Mouse (Mus musculus): ENCODE results near the gene Dpp6.

Gene Dpp6

GRCm38 (mm10) chr5:26969941-26970590, 153.1 kb downstream of the Dpp6 start:
- no peak for DNase-seq (ENCODE audit: low read depth)

GRCm38 (mm10) chr5:26973166-26973565, 156.2 kb downstream of the Dpp6 start:
- DNase-seq (ENCODE audit: low read depth), result no peak

- DNase-seq (ENCODE audit: low read depth), result no peak
Measured at GRCm38 (mm10) chr5:26979348-26979747, 162.3 kb downstream of the Dpp6 start.

- DNase-seq (ENCODE audit: low read depth), result no peak
Measured at GRCm38 (mm10) chr5:26979755-26980154, 162.8 kb downstream of the Dpp6 start.

GRCm38 (mm10) chr5:26985114-26985513, 168.1 kb downstream of the Dpp6 start:
- DNase-seq (ENCODE audit: low read depth), result no peak

GRCm38 (mm10) chr5:26991587-26991986, 174.6 kb downstream of the Dpp6 start:
- DNase-seq (ENCODE audit: low read depth), result no peak

GRCm38 (mm10) chr5:27003537-27003936, 186.5 kb downstream of the Dpp6 start:
- DNase-seq (ENCODE audit: low read depth), result no peak

- no peak for DNase-seq (ENCODE audit: low read depth)
Measured at GRCm38 (mm10) chr5:27009157-27009556, 192.2 kb downstream of the Dpp6 start.

- DNase-seq (ENCODE audit: low read depth), result no peak
Measured at GRCm38 (mm10) chr5:27010582-27010981, 193.6 kb downstream of the Dpp6 start.

- DNase-seq (ENCODE audit: low read depth), result no peak
Measured at GRCm38 (mm10) chr5:27018314-27018956, 201.4 kb downstream of the Dpp6 start.

GRCm38 (mm10) chr5:27028611-27029010, 211.6 kb downstream of the Dpp6 start:
- DNase-seq (ENCODE audit: low read depth), result no peak

- DNase-seq (ENCODE audit: low read depth), result no peak
Measured at GRCm38 (mm10) chr5:27029784-27030183, 212.8 kb downstream of the Dpp6 start.

- DNase-seq (ENCODE audit: low read depth), result no peak
Measured at GRCm38 (mm10) chr5:27034858-27035257, 217.9 kb downstream of the Dpp6 start.

GRCm38 (mm10) chr5:27035291-27035690, 218.3 kb downstream of the Dpp6 start:
- no peak for DNase-seq (ENCODE audit: low read depth)

GRCm38 (mm10) chr5:27035891-27036290, 218.9 kb downstream of the Dpp6 start:
- DNase-seq (ENCODE audit: low read depth), result no peak

- no peak for DNase-seq (ENCODE audit: low read depth)
Measured at GRCm38 (mm10) chr5:27037796-27038195, 220.8 kb downstream of the Dpp6 start.

- no peak for DNase-seq (ENCODE audit: low read depth)
Measured at GRCm38 (mm10) chr5:27048167-27048566, 231.2 kb downstream of the Dpp6 start.

- DNase-seq (ENCODE audit: low read depth), result no peak
Measured at GRCm38 (mm10) chr5:27048926-27049325, 231.9 kb downstream of the Dpp6 start.

GRCm38 (mm10) chr5:27049341-27050091, 232.5 kb downstream of the Dpp6 start:
- no peak for DNase-seq (ENCODE audit: low read depth)

- no peak for DNase-seq (ENCODE audit: low read depth)
Measured at GRCm38 (mm10) chr5:27051250-27051649, 234.2 kb downstream of the Dpp6 start.

- no peak for DNase-seq (ENCODE audit: low read depth)
Measured at GRCm38 (mm10) chr5:27052441-27052840, 235.4 kb downstream of the Dpp6 start.

- no peak for DNase-seq (ENCODE audit: low read depth)
Measured at GRCm38 (mm10) chr5:27056436-27056835, 239.4 kb downstream of the Dpp6 start.

GRCm38 (mm10) chr5:27060114-27060513, 243.1 kb downstream of the Dpp6 start:
- no peak for DNase-seq (ENCODE audit: low read depth)

Measured in fibroblast of lung, adult 2 months (primary cell).